Mouse (Mus musculus): Measurements from ENCODE around the gene Wdr46. TPM values are rescaled to one million over a fixed set of nuclear protein-coding genes. Genes with fewer than 3 reads are reported as not detected.

The Wdr46 gene
- polyA plus RNA-seq, 1 experiment, result not detected

DNA sequence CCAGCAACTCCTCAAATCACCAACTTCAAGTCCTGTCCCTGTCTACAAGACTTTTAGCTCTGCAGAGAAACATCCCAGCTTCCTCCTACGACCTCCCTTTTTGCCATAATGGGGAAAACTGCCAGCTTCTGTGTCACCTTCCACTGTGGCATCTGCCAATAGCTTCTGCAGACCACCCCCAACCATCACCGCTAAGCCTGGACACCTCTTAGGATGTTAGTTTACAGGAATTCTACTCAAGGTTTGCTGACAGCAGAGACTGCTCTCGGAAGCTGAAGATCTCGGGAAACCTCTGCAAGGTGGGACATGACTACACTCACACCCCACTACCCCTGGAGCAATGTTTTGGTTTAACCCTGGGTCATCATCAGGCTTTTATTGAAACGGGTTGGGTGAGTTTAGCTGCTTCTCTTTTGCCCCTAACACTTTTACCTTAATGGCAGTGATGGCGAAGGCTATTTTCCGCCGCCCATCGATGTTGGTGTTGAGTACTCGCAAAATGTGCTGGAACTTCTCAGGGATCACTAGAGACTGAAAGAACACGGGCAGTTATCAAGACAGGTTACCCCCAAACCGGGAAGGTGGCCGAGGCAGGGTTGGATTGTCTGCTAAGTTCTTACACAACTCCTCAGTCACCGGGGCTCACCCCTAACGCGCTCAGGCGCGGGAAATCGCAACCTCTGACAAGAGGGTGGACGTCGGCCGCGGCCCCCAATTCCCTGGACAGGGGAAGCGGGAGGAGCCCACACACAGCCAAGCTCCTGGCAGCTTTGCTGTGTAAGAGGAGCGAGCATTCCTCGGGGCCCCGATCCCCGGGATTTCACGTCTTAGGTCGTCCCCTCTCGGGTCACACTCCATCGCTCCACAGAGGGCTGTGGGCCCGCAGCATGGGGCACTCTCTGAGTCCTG lies 14.4 kb downstream of the Wdr46 start:
- WGBS, result under 1% methylated on average over 33 of the region's 33 CpGs
- peak overlapping the region; percentile 30; the same call in 1 of the 2 replicates for H3K27ac ChIP-seq (ENCODE audit: insufficient read depth, low read depth, low read length)
- H3K4me1 ChIP-seq (ENCODE audit: control insufficient read depth, insufficient read depth, low read length), result peaks cover 29% of the 10 kb centered on the region
- H3K4me3 ChIP-seq (ENCODE audit: insufficient read depth, low read depth, low read length), result peak overlapping the region; percentile 83
- TF ChIP-seq POLR2A (IDR thresholded peaks at IDR 0.05; ENCODE audit: insufficient read depth, low read depth, low read length) (no peak), CTCF (IDR thresholded peaks at IDR 0.05; ENCODE audit: insufficient read depth, low read depth, low read length) (no peak)

DNA sequence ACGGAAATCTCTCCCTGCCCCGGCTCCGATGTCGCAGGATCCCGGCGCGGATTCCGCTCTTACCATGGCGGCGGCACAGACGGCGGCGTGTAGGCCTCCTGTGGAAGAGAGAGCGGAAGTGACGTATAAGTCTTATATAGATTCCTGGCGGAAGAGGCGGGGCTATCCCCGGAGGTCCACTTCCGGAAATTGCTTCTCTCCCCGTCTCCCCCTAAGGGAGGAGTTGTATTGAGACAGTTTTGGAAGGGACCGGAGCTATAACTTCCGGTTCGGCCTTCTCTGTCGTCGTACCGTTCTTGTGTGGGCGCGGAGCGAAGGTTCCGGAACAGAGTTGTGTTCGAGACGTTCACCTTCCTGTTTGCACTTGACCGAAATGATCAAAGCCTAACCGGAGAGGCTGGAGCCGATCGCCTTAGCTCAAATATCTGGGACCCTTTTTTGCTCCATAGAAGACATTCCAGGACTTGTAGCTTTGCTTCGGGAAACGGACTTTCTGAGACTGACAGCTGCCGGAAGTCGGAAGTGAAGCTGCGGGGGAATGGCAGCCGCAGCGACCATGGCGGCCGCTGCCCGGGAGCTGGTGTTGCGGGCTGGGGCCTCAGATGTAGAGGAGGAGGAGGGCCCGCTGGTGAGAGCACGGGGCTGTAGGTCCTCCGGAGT lies 15.2 kb downstream of the Wdr46 start, which contains the start of the genes Vps52 and Rps18:
Gene Vps52 (plus strand): TSS at position 258 of the 660 bp plus-strand sequence.
Gene Rps18 (minus strand): TSS at position 447 of the 660 bp plus-strand sequence.
- Histone ChIP-seq H3K27ac (ENCODE audit: insufficient read depth, low read depth, low read length) (peak within 1 kb of the TSS; percentile 84), H3K4me3 (ENCODE audit: insufficient read depth, low read depth, low read length) (peak within 1 kb of the TSS; percentile 83), H3K4me1 (ENCODE audit: control insufficient read depth, insufficient read depth, low read length) (peaks cover 21% of the 10 kb centered on the region)
- TF ChIP-seq CTCF (IDR thresholded peaks at IDR 0.05; ENCODE audit: insufficient read depth, low read depth, low read length) (no peak), POLR2A (IDR thresholded peaks at IDR 0.05; ENCODE audit: insufficient read depth, low read depth, low read length) (peak; percentile 97)
- WGBS, result under 1% methylated on average over 50 of the region's 50 CpGs

GRCm38 (mm10) chr17:33956336-33956735 lies 15.9 kb downstream of the Wdr46 start:
- TF ChIP-seq CTCF (IDR thresholded peaks at IDR 0.05; ENCODE audit: insufficient read depth, low read depth, low read length), result no peak
- no peak for TF ChIP-seq POLR2A (IDR thresholded peaks at IDR 0.05; ENCODE audit: insufficient read depth, low read depth, low read length)
- peak overlapping the region; percentile 76 for H3K4me3 ChIP-seq (ENCODE audit: insufficient read depth, low read depth, low read length)
- 6% methylated on average over 10 of the region's 10 CpGs for WGBS
- no peak overlapping the region for H3K27ac ChIP-seq (ENCODE audit: insufficient read depth, low read depth, low read length)
- H3K4me1 ChIP-seq (ENCODE audit: control insufficient read depth, insufficient read depth, low read length), result peaks cover 19% of the 10 kb centered on the region

- no peak overlapping the region for H3K27ac ChIP-seq (ENCODE audit: insufficient read depth, low read depth, low read length)
- peaks cover 12% of the 10 kb centered on the region for H3K4me1 ChIP-seq (ENCODE audit: control insufficient read depth, insufficient read depth, low read length)
- no peak overlapping the region for H3K4me3 ChIP-seq (ENCODE audit: insufficient read depth, low read depth, low read length)
- 83% methylated on average over 6 of the region's 6 CpGs for WGBS
- TF ChIP-seq POLR2A (IDR thresholded peaks at IDR 0.05; ENCODE audit: insufficient read depth, low read depth, low read length), result no peak
- TF ChIP-seq CTCF (IDR thresholded peaks at IDR 0.05; ENCODE audit: insufficient read depth, low read depth, low read length), result no peak
Measured at GRCm38 (mm10) chr17:33957493-33957892, 17.0 kb downstream of the Wdr46 start.

GRCm38 (mm10) chr17:33958451-33958850 lies 18.0 kb downstream of the Wdr46 start:
- peaks cover 12% of the 10 kb centered on the region for H3K4me1 ChIP-seq (ENCODE audit: control insufficient read depth, insufficient read depth, low read length)
- TF ChIP-seq POLR2A (IDR thresholded peaks at IDR 0.05; ENCODE audit: insufficient read depth, low read depth, low read length) (no peak), CTCF (IDR thresholded peaks at IDR 0.05; ENCODE audit: insufficient read depth, low read depth, low read length) (no peak)
- no peak overlapping the region for H3K27ac ChIP-seq (ENCODE audit: insufficient read depth, low read depth, low read length)
- no peak overlapping the region for H3K4me3 ChIP-seq (ENCODE audit: insufficient read depth, low read depth, low read length)
- 95% methylated on average over 11 of the region's 11 CpGs for WGBS

DNA sequence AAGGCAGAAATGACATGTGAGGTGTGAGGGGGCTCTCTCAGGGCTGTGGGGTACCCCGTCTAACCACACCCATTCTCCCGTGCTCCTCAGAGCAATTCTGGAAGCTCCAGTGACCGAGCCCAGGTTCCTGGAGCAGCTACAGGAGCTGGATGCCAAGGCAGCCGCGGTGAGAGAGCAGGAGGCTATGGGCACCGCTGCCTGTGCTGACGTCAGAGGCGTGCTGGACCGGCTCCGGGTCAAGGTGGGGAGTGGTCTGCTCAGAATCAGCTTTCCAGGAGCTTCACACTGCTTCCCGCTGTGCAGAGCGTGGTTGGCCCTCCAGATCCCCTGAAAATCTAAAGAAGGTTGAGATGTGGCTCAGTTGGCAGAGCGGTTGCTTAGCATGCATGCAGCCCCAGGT lies 18.7 kb downstream of the Wdr46 start:
- no peak for TF ChIP-seq POLR2A (IDR thresholded peaks at IDR 0.05; ENCODE audit: insufficient read depth, low read depth, low read length)
- no peak for TF ChIP-seq CTCF (IDR thresholded peaks at IDR 0.05; ENCODE audit: insufficient read depth, low read depth, low read length)
- Histone ChIP-seq H3K4me1 (ENCODE audit: control insufficient read depth, insufficient read depth, low read length) (peaks cover 11% of the 10 kb centered on the region), H3K27ac (ENCODE audit: insufficient read depth, low read depth, low read length) (no peak overlapping the region), H3K4me3 (ENCODE audit: insufficient read depth, low read depth, low read length) (no peak overlapping the region)
- WGBS, result 94% methylated on average over 13 of the region's 13 CpGs

DNA sequence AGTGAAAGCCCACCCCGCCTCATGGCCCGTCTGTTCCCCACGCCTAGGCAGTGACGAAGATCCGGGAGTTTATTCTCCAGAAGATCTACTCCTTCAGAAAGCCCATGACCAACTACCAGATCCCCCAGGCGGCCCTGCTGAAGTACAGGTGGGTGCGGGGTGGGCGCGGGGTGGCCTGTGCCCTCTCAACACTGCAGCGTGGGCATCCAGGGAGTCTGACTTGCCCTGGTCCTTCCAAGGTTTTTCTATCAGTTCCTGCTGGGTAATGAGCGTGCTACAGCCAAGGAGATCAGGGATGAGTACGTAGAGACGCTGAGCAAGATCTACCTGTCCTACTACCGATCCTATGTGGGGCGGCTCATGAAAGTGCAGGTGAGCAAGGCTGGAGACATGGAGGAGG lies 19.5 kb downstream of the Wdr46 start:
- Histone ChIP-seq H3K4me3 (ENCODE audit: insufficient read depth, low read depth, low read length) (no peak overlapping the region), H3K4me1 (ENCODE audit: control insufficient read depth, insufficient read depth, low read length) (peaks cover 4% of the 10 kb centered on the region), H3K27ac (ENCODE audit: insufficient read depth, low read depth, low read length) (no peak overlapping the region)
- 93% methylated on average over 15 of the region's 15 CpGs for WGBS
- TF ChIP-seq POLR2A (IDR thresholded peaks at IDR 0.05; ENCODE audit: insufficient read depth, low read depth, low read length) (no peak), CTCF (IDR thresholded peaks at IDR 0.05; ENCODE audit: insufficient read depth, low read depth, low read length) (no peak)

- Histone ChIP-seq H3K27ac (ENCODE audit: insufficient read depth, low read depth, low read length) (no peak overlapping the region), H3K4me1 (ENCODE audit: control insufficient read depth, insufficient read depth, low read length) (peaks cover under 1% of the 10 kb centered on the region; the same call in 1 of the 2 replicates), H3K4me3 (ENCODE audit: insufficient read depth, low read depth, low read length) (no peak overlapping the region)
- TF ChIP-seq CTCF (IDR thresholded peaks at IDR 0.05; ENCODE audit: insufficient read depth, low read depth, low read length) (no peak), POLR2A (IDR thresholded peaks at IDR 0.05; ENCODE audit: insufficient read depth, low read depth, low read length) (no peak)
- WGBS, result 96% methylated on average over 7 of the region's 7 CpGs
Measured at GRCm38 (mm10) chr17:33962876-33963275, 22.4 kb downstream of the Wdr46 start.
